Mouse (Mus musculus): ENCODE measurements around the gene Dscaml1.

GRCm38 (mm10) chr9:45704441-45704840 lies 278.0 kb downstream of the Dscaml1 start:
- TF ChIP-seq POLR2A (IDR thresholded peaks at IDR 0.05; ENCODE audit: control insufficient read depth, extremely low read depth, insufficient read depth, low read length, poor library complexity) (no peak), CTCF (IDR thresholded peaks at IDR 0.05; ENCODE audit: borderline replicate concordance, control insufficient read depth, extremely low read depth, insufficient read depth, low read length, poor library complexity) (no peak)

Data from thymus, adult 2 months (tissue).